ENCODE assay signal across 1 mouse cellular context in the genomic region with DNA sequence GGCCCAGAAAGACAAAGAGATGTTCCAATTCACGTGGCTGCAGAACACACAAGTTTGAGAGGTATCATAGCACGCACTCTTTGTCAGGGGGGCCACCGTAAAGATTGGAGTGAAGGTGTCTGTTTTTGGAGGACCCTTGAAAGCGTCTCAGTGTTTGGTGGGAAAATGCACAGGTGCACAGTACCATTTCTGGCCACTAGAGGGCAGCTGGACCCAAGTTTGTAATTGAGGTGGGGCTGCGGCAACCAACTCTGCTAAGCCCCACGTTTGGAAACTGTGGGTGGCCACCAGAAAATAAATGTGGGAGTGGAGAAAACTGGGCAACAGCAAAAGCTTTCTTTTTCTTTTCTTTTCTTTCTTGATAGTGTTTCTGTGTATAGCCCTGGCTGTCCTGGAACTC.
TF ChIP-seq lines count a peak whose summit lies in the region.

No protein-coding gene starts in this region.

TF ChIP-seq in MEL, 35 proteins besides CTCF, POLR2A, EP300 and RAD21:
- no peak for TF ChIP-seq GABPA (IDR thresholded peaks at IDR 0.05; ENCODE audit: low read depth, low read length)
- TF ChIP-seq SMC3 (IDR thresholded peaks at IDR 0.05; ENCODE audit: low read depth, low read length), result peak; percentile 85
- peak; percentile 81 for TF ChIP-seq ZC3H11A (IDR thresholded peaks at IDR 0.05; ENCODE audit: low read depth, low read length)
- no peak for TF ChIP-seq E2F4 (IDR thresholded peaks at IDR 0.05; ENCODE audit: borderline replicate concordance, low read depth, low read length)
- TF ChIP-seq MXI1 (IDR thresholded peaks at IDR 0.05; ENCODE audit: low read depth, low read length), result no peak
- no peak for TF ChIP-seq MAFK (IDR thresholded peaks at IDR 0.05; ENCODE audit: borderline replicate concordance, low read depth, low read length)
- TF ChIP-seq JUND (IDR thresholded peaks at IDR 0.05; ENCODE audit: low read depth, low read length), result no peak
TF ChIP-seq in MEL: peak in this region for 2.
